Mouse (Mus musculus): Measurements from ENCODE around the gene Ccdc136.

DNA sequence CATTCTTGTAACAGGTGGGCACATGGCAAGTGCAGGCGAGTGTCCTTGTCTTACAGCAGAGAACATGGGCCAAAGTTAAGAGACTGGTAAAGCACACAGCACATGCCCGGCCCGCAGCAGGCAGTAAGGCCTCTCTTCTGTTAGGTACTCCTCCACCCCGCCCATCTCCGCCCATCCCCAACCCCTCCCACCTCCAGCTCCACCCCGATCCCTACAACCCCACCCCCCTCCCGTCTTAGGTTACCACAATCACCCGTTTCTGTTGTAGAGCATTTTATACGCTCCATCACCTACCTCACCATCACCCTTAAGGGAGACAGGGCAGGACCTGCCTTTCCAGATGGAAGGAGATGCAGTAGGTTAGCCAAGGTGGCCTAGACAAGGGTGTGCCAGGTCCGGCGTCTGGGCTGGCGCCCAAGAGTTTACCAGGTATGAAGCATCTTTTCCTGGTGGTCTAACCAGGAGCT lies 8.0 kb upstream of the Ccdc136 start, which contains the start of gene Opn1sw:
- TF ChIP-seq CHD2 (IDR thresholded peaks at IDR 0.05; ENCODE audit: low read depth, low read length) (no peak), MAFK (IDR thresholded peaks at IDR 0.05; ENCODE audit: insufficient read depth, low read depth, low read length) (no peak)

All from ES-E14 (cell line).